Mouse (Mus musculus): ENCODE data around the gene Vmn2r81. TPM values are rescaled to one million over a fixed set of nuclear protein-coding genes. Genes with fewer than 3 reads are reported as not detected.

The Vmn2r81 gene
- not detected for polyA plus RNA-seq (2015; fragmentation: Illumina TruSeq; extraction: RNeasy Lipid Tissue Mini Kit (QIAGEN cat#74804); ENCODE audit: low read depth, low replicate concordance)

GRCm38 (mm10) chr10:79247392-79247791 lies at the start of gene Vmn2r81:
Vmn2r81 (plus strand) TSS chr10:79247692.

Other genes with a start within 250 kb of the Vmn2r81 start
- not detected for gene Olfr1351, start 235.2 kb upstream of the Vmn2r81 start, polyA plus RNA-seq (2015; fragmentation: Illumina TruSeq; extraction: RNeasy Lipid Tissue Mini Kit (QIAGEN cat#74804); ENCODE audit: low read depth, low replicate concordance)
- gene Olfr57, start 219.0 kb upstream of the Vmn2r81 start, polyA plus RNA-seq (2015; fragmentation: Illumina TruSeq; extraction: RNeasy Lipid Tissue Mini Kit (QIAGEN cat#74804); ENCODE audit: low read depth, low replicate concordance), result not detected
- 23.8 TPM for gene 2610008E11Rik, start 150.1 kb upstream of the Vmn2r81 start, polyA plus RNA-seq (2015; fragmentation: Illumina TruSeq; extraction: RNeasy Lipid Tissue Mini Kit (QIAGEN cat#74804); ENCODE audit: low read depth, low replicate concordance)
- not detected for gene Vmn2r80, start 98.9 kb upstream of the Vmn2r81 start, polyA plus RNA-seq (2015; fragmentation: Illumina TruSeq; extraction: RNeasy Lipid Tissue Mini Kit (QIAGEN cat#74804); ENCODE audit: low read depth, low replicate concordance)
- gene Vmn2r82, start 108.8 kb downstream of the Vmn2r81 start, polyA plus RNA-seq (2015; fragmentation: Illumina TruSeq; extraction: RNeasy Lipid Tissue Mini Kit (QIAGEN cat#74804); ENCODE audit: low read depth, low replicate concordance), result not detected
- gene Vmn2r83, start 221.0 kb downstream of the Vmn2r81 start, polyA plus RNA-seq (2015; fragmentation: Illumina TruSeq; extraction: RNeasy Lipid Tissue Mini Kit (QIAGEN cat#74804); ENCODE audit: low read depth, low replicate concordance), result not detected